Comparison of ENCODE assay signal across 31 mouse cellular contexts in genomic region chr11:86905261-86905660, GRCm38 (mm10).
"Had no signal": no experiment of that assay in that cellular context is flagged by ENCODE, and none has a peak within 500 bp of the region (broad histone marks: within the 10 kb centered on the region; RNA-seq: fewer than 3 reads in every experiment).

No protein-coding gene starts in this region.

- H3K9ac ChIP-seq: limb, embryonic 12.5 days; limb, embryonic 13.5 days; limb, embryonic 15.5 days; liver, embryonic 12.5 days; liver, embryonic 13.5 days; liver, embryonic 14.5 days; liver, embryonic 15.5 days; liver, postnatal 0 days; lung, embryonic 14.5 days; lung, embryonic 15.5 days; midbrain, embryonic 12.5 days; midbrain, embryonic 13.5 days; midbrain, embryonic 15.5 days; neural tube, embryonic 12.5 days had no signal

- H3K4me3 ChIP-seq: limb, embryonic 10.5 days; limb, embryonic 12.5 days; limb, embryonic 13.5 days; limb, embryonic 15.5 days; liver, embryonic 12.5 days; liver, embryonic 13.5 days; liver, embryonic 15.5 days; lung, embryonic 15.5 days; megakaryocyte, embryonic 14.5 days; midbrain, embryonic 10.5 days; midbrain, embryonic 12.5 days; midbrain, embryonic 13.5 days; midbrain, embryonic 15.5 days; neural tube, embryonic 12.5 days had no signal

- H3K36me3 ChIP-seq: limb, embryonic 10.5 days; limb, embryonic 12.5 days; limb, embryonic 13.5 days; limb, embryonic 15.5 days; liver, embryonic 12.5 days; liver, embryonic 13.5 days; liver, embryonic 15.5 days; lung, embryonic 15.5 days; midbrain, embryonic 10.5 days; midbrain, embryonic 12.5 days; midbrain, embryonic 13.5 days; midbrain, embryonic 15.5 days; neural tube, embryonic 12.5 days had no signal

- H3K4me2 ChIP-seq: limb, embryonic 12.5 days; limb, embryonic 13.5 days; limb, embryonic 15.5 days; liver, embryonic 11.5 days; liver, embryonic 12.5 days; liver, embryonic 13.5 days; liver, embryonic 15.5 days; lung, embryonic 14.5 days; lung, embryonic 15.5 days; midbrain, embryonic 11.5 days; midbrain, embryonic 12.5 days; midbrain, embryonic 13.5 days; midbrain, embryonic 15.5 days; neural tube, embryonic 12.5 days had no signal

- H3K27me3 ChIP-seq: limb, embryonic 12.5 days; limb, embryonic 13.5 days; limb, embryonic 15.5 days; liver, embryonic 12.5 days; liver, embryonic 13.5 days; liver, embryonic 15.5 days; lung, embryonic 15.5 days; midbrain, embryonic 12.5 days; midbrain, embryonic 13.5 days; midbrain, embryonic 15.5 days; neural tube, embryonic 12.5 days had no signal

- DNase-seq: left cerebral cortex, postnatal 4 days; liver; liver, embryonic 13.5 days; liver, postnatal 0 days; lung, adult 18-20 months; lung, adult 2 months; lung, embryonic 14.5 days; lung, postnatal 10 days; lung, postnatal 14 days; lung, postnatal 36 days; lung, postnatal 4 days; midbrain, embryonic 14.5 days had no signal

- H3K27ac ChIP-seq: limb, embryonic 10.5 days; limb, embryonic 12.5 days; limb, embryonic 13.5 days; limb, embryonic 15.5 days; liver, embryonic 12.5 days; liver, embryonic 13.5 days; liver, embryonic 14.5 days; liver, embryonic 15.5 days; lung, embryonic 15.5 days; macrophage; midbrain, embryonic 10.5 days; midbrain, embryonic 12.5 days; midbrain, embryonic 13.5 days; midbrain, embryonic 15.5 days; neural tube, embryonic 12.5 days had no signal

- H3K4me1 ChIP-seq: limb, embryonic 10.5 days; limb, embryonic 12.5 days; limb, embryonic 13.5 days; limb, embryonic 15.5 days; liver, embryonic 15.5 days; lung, embryonic 15.5 days; midbrain, embryonic 10.5 days; midbrain, embryonic 12.5 days; midbrain, embryonic 13.5 days; midbrain, embryonic 15.5 days; neural tube, embryonic 12.5 days had no signal

- ATAC-seq: liver, embryonic 12.5 days; liver, postnatal 0 days; lung, postnatal 0 days; midbrain, embryonic 13.5 days; midbrain, embryonic 15.5 days; midbrain, embryonic 16.5 days had no signal

- H3K9me3 ChIP-seq: limb, embryonic 10.5 days; limb, embryonic 12.5 days; limb, embryonic 13.5 days; limb, embryonic 15.5 days; liver, embryonic 12.5 days; liver, embryonic 13.5 days; liver, embryonic 15.5 days; lung, embryonic 15.5 days; megakaryocyte, embryonic 14.5 days; midbrain, embryonic 10.5 days; midbrain, embryonic 12.5 days; midbrain, embryonic 13.5 days; midbrain, embryonic 15.5 days; neural tube, embryonic 12.5 days had no signal
